Mouse (Mus musculus) gastrocnemius, postnatal 14 days (tissue): ENCODE data around the gene Saal1. TPM values are rescaled to one million over a fixed set of nuclear protein-coding genes. Genes with fewer than 3 reads are reported as not detected.
"Not testable (repeated sequence)": the region's sequence is repeated elsewhere in the genome, so short reads cannot be mapped to it uniquely, and the experiment has no call there.

Source experiments
- DNase-seq: peaks from one replicate; pipeline ENCODE4 v3.0.0; 2021; ENCODE audit warnings: mixed read lengths
- intact Hi-C: fragments of 180-260 bp; cut with DNase I; formaldehyde crosslinking; loops from one replicate; pipeline ENCODE4 v1.15.1; 2025; ENCODE audit warnings: low total_unique reads
- total RNA-seq, 2 experiments: library from RNA; stranded (reverse); gene quantifications; 2 replicates each; pipeline ENCODE4 v1.2.3; 2021

Gene Saal1
- total RNA-seq, 2 experiments from 2014 or later = 4.1 to 4.9 TPM

- DNase-seq = peak; percentile 52
- intact Hi-C loops = loop anchor here (5.0 to 10.0 kb wide), 2 partner anchors 53 to 70 kb away; no protein-coding TSS in a partner anchor
Measured at GRCm38 (mm10) chr7:46714518-46714917, 4.0 kb upstream of the Saal1 start.

- intact Hi-C loops = loop anchor here (5.0 to 10.0 kb wide), 2 partner anchors 55 to 67 kb away; no protein-coding TSS in a partner anchor
Measured at GRCm38 (mm10) chr7:46712250-46712649, 1.8 kb upstream of the Saal1 start.

GRCm38 (mm10) chr7:46700521-46701025 lies 9.9 kb downstream of the Saal1 start:
- intact Hi-C loops = no loop called here

More at GRCm38 (mm10) chr7:46712250-46712649, 1.8 kb upstream of the Saal1 start:
- no peak for DNase-seq

GRCm38 (mm10) chr7:46696754-46697153 lies 13.7 kb downstream of the Saal1 start:
- no peak for DNase-seq
- intact Hi-C loops = no loop called here

More at GRCm38 (mm10) chr7:46700521-46701025, 9.9 kb downstream of the Saal1 start:
- DNase-seq = no peak

GRCm38 (mm10) chr7:46686827-46687226 lies 23.7 kb downstream of the Saal1 start:
- intact Hi-C loops = no loop called here

GRCm38 (mm10) chr7:46680732-46681131 lies 29.7 kb downstream of the Saal1 start:
- DNase-seq = no peak
- intact Hi-C loops = no loop called here

More at GRCm38 (mm10) chr7:46686827-46687226, 23.7 kb downstream of the Saal1 start:
- DNase-seq = no peak

- intact Hi-C loops, DNase-seq: not testable (repeated sequence)
Measured at GRCm38 (mm10) chr7:46679044-46679443, 31.4 kb downstream of the Saal1 start.

GRCm38 (mm10) chr7:46678417-46678816 lies 32.1 kb downstream of the Saal1 start:
- intact Hi-C loops = no loop called here
- no peak for DNase-seq

- intact Hi-C loops = no loop called here
- no peak for DNase-seq
Measured at GRCm38 (mm10) chr7:46676808-46677360, 33.6 kb downstream of the Saal1 start.

- DNase-seq = no peak
- intact Hi-C loops = no loop called here
Measured at GRCm38 (mm10) chr7:46675886-46676285, 34.6 kb downstream of the Saal1 start.

- intact Hi-C loops = no loop called here
Measured at GRCm38 (mm10) chr7:46675061-46675460, 35.4 kb downstream of the Saal1 start.

GRCm38 (mm10) chr7:46672160-46672672 lies 38.3 kb downstream of the Saal1 start, which contains the start of gene Tph1:
Gene Tph1, minus strand, starts transcription at chr7:46672537.
- no peak for DNase-seq

More at GRCm38 (mm10) chr7:46675061-46675460, 35.4 kb downstream of the Saal1 start:
- no peak for DNase-seq

GRCm38 (mm10) chr7:46667256-46667655 lies 43.2 kb downstream of the Saal1 start:
- intact Hi-C loops = no loop called here
- DNase-seq = no peak

More at GRCm38 (mm10) chr7:46672160-46672672, 38.3 kb downstream of the Saal1 start, which contains the start of gene Tph1:
- intact Hi-C loops = no loop called here

- DNase-seq = peak; percentile 15
- intact Hi-C loops = no loop called here
Measured at GRCm38 (mm10) chr7:46665236-46665635, 45.2 kb downstream of the Saal1 start.

GRCm38 (mm10) chr7:46661591-46662090 lies 48.8 kb downstream of the Saal1 start:
- intact Hi-C loops = no loop called here
- no peak for DNase-seq

GRCm38 (mm10) chr7:46652279-46652678 lies 58.2 kb downstream of the Saal1 start:
- intact Hi-C loops = no loop called here
- no peak for DNase-seq

GRCm38 (mm10) chr7:46650231-46650630 lies 60.2 kb downstream of the Saal1 start:
- DNase-seq, intact Hi-C loops: not testable (repeated sequence)

GRCm38 (mm10) chr7:46648431-46649140 lies 61.9 kb downstream of the Saal1 start:
- intact Hi-C loops = loop anchor here (10.0 kb wide), 1 partner anchor 66 kb away; the partner anchor contains the start of genes Saa3 and Saal1
- no peak for DNase-seq

GRCm38 (mm10) chr7:46643172-46643571 lies 67.3 kb downstream of the Saal1 start:
- peak; percentile 14 for DNase-seq
- intact Hi-C loops = loop anchor here (10.0 kb wide), 1 partner anchor 72 kb away; the partner anchor contains the start of genes Saa3 and Saal1

- no peak for DNase-seq
- intact Hi-C loops = loop anchor here (10.0 kb wide), 1 partner anchor 75 kb away; the partner anchor contains the start of genes Saa3 and Saal1
Measured at GRCm38 (mm10) chr7:46640062-46640461, 70.4 kb downstream of the Saal1 start.
